Mouse (Mus musculus): ENCODE measurements at regions not wholly inside any gene's neighbourhood (a gene's known extent, or its start where the extent isn't known, plus 50 kb on each side); places are given as distances from the start of the nearest gene placed in this dataset.

DNA sequence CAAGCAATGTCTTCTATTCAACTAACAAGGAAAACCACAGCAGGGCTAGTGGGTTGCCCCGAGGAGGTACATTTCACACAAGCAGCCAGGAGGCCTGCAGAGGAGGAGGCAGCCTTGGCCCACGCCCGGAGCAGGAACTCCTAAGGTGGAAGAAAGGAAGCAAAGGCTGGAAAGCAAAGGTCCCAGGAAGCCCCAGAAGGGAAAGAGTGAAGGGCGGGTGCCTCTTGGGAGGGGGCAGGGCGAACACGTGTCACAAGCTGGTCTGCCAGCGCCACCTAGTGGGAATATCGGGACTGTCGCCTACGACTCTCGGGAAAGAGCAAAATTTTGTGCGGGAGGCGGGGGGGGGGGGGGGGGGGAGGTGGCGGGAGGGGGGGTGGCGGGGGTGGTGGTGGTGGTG lies 508.1 kb upstream of the Tmem132c start:
- peak; percentile 75 for DNase-seq (ENCODE audit: extremely low spot score)

- DNase-seq (ENCODE audit: extremely low spot score) = no peak
Measured at GRCm38 (mm10) chr5:126735733-126736132, 505.9 kb upstream of the Tmem132c start.

GRCm38 (mm10) chr5:126737681-126738080 lies 503.9 kb upstream of the Tmem132c start:
- no peak for DNase-seq (ENCODE audit: extremely low spot score)

DNA sequence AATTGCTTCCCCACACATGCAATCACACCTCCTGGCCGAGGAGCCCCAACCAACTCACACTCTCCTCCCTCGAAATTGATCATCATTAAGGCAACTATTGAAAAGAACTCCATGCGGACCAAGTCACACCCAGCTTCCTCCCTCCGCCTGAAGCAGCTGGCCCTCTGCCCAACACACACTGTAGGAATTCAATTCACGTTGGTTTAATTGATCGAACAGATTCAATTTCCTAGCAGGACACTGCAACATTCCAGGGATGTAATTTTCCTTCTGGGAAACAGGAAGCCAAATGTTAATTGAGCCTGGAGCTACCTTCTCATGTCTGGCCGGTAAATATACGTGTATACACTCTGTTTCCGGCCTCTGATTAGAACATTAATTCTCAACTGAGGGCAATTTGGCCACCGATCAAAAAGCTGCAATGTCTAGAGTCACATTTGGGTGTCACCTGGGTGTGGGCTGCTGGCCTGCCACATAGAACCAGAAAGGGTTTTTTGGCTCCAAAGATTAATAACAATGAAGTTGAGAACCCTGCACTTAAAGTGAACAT lies 500.7 kb upstream of the Tmem132c start:
- no peak for DNase-seq (ENCODE audit: extremely low spot score)

DNA sequence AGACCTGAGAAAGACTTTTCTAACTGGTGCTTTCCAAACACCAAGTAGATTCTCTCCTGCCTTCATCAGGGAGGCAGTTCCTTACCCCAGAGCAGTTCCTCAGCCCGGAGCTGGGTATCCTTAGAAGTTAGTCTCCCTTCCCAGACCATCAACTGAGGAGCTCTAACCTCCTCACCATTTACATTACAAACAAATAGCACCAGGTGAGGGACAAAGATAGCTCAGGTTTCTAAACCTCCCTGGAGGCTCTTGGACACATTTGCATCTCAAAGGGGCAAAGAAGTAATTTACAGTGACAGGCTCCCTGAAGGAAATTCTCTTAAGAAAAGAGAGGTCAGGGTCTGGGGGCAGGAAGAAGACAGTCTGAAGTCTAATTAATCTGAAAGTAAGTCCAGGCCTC lies 486.5 kb upstream of the Tmem132c start:
- no peak for DNase-seq (ENCODE audit: extremely low spot score)

DNA sequence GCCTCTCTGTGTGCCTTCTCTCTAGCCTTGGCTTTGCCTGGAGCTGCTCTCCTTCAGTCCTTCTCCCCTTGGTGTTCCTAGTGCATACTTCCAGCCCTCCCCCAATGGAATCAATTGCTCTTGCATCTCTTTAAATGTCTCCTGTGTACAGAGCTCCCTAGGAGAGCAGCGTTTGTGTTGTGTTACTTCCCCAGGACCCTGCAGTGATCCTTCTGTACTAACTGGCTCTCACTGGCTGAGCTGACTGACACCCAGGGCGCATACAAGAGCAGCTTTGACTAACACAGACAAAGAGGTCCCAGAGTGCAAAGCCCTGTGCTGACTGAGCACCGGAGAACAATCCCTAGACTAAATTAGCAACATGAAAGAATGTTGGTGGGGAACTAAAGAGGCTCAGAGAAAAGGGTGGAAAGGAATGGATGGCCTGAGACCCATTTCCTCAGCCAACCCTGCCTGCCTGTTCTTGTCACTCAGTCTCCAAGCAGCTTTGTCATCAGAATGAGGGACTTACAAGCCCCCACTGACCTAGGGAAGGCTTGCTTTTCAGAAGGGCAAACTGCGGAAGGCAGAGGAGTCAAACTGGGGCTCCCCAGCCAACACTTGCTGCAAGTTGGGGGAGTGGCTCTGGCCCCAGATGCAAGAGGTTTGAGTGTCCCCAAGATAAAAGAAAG lies 476.4 kb upstream of the Tmem132c start:
- DNase-seq (ENCODE audit: extremely low spot score) = peak; percentile 45

- DNase-seq (ENCODE audit: extremely low spot score) = no peak
Measured at GRCm38 (mm10) chr5:126769031-126769430, 472.6 kb upstream of the Tmem132c start.

GRCm38 (mm10) chr5:126787706-126788610 lies 453.6 kb upstream of the Tmem132c start:
- DNase-seq (ENCODE audit: extremely low spot score) = peak; percentile 70

DNA sequence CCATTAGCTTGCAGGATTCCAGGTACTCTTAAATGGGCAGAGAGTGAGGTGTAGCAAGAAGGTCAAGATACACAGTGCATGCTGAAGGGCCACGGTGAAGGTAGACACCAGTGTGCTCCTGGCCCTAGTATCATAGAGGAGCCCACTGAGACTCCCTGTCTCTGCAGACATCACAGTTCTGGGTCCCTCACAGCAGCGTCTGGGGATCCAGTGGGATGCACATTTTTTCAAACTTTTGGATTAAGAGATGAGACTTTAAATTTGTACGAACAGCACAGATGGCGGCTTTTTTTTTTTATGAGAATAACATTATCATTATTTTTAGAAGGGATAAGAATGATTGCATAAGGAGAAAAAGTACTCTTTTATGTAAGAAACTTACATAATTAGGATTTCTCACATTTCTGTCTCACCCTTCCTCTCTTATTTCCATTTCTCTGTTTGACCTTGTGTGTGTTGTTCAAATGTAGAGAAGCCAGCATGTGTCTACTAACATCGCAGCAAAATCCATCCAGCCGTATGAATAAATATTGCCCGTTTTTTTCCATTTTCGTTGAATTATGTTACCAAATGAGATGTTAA lies 441.8 kb upstream of the Tmem132c start:
- no peak for DNase-seq (ENCODE audit: extremely low spot score)

DNA sequence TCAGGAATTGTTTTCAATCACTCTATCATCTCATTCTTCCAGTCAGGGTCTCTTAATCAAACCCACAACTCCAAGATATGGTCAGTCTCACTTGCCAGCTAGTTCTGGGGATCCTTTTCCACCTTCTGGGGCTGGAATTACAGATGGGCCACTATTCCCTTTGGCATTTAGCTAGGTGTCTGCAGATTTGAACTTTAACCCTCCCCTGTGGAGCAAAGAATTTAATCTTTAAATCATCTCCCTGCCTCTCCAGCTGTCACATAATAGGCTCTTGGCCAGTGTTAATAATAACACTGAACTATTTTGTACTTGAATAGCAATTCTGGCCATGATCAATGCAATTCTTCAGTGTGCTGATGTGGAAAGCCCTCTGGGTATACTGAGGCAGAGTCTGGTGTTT lies 435.0 kb upstream of the Tmem132c start:
- DNase-seq (ENCODE audit: extremely low spot score) = no peak

DNA sequence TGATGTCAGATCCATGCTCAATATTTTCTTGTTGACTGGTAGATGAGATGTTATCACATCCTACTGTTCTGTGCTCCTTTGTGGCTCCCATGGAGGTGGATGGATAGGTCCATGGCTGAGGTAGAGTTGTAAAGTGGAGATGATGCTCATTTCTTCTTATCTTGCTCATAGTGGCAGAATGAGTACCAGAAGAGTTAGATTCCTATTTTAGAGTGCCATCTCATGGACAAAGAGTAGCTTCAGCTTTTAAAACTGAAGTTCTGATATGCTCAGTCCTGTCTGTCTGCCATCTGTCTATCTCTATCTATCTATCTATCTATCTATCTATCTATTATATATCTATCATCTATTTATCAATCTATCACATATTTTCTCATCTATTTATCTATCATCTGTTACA lies 425.5 kb upstream of the Tmem132c start:
- DNase-seq (ENCODE audit: extremely low spot score) = no peak

DNA sequence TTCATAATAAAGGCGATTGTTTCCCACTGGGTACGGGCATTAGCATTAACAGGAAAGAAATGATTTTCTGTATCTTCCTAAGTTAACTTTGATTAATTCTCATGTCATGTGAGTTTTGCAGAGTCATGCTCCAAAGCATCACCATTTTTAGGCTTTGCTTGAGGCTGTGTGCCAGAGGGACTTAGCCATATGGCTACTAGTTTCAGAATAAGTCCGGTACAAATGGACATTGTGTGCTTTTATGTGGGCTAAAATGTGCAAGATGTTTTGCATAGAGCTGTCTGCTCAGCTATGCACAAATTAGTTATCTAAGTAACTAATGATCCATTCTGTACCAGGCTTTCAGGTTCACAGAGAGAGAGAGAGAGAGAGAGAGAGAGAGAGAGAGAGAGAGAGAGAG lies 406.2 kb upstream of the Tmem132c start:
- no peak for DNase-seq (ENCODE audit: extremely low spot score)

DNA sequence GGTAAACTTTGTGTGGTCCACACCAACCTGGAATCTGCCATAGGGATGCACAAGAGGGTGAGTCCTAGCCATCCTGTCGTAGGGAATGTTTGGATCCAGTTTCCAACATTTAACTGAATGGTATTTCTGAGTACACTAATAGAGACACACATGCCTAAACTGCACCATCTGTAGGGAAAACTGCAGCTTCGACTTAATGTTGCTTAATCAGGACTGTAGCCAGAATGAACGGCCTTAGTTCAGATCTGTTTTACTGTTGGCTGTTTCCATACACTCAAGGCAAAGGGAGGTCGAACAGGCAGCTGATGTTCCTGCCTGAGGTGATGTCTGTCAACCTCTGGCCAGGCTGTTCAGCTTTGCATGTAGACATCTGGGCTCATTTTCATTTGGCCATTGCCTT lies 399.0 kb upstream of the Tmem132c start:
- DNase-seq (ENCODE audit: extremely low spot score) = no peak

DNA sequence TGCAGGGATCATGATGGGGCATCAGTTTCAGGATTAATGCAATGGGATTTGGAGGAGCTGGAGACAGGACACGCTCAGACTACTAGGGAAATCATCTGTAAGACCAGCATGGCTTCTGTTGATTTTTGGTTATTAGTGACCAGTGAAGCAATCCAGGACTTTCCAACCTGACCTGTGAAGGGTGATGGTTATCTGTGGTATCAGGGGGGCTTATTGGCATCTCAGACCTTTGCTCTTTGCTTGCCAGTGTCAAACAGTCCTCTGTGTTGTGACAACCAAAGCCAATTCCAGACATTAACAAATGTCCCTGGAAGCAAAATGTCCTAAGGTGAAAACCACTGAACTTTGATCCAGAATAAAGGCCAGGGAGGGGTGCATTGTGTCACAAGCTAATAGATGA lies 379.5 kb upstream of the Tmem132c start:
- DNase-seq (ENCODE audit: extremely low spot score) = no peak

DNA sequence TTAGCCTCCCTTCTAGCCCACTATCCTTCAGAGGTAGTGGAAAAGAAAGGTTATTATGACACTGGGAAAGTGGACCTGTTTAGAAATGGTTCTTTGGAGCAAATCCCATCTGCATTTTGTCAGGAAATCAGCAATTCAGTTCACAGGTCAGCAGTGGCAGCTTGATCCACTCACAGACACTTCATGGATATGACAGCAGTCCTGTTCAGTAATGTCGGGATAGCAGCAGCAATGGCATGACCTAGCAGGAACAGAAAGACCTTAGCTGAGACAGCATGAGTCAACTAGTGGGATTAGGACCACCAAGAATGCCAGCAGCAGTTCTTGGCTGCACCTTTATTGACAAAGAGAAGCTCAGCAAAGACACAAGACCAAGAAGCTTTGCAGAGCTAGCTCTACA lies 365.8 kb upstream of the Tmem132c start:
- no peak for DNase-seq (ENCODE audit: extremely low spot score)

- DNase-seq (ENCODE audit: extremely low spot score) = no peak
Measured at GRCm38 (mm10) chr5:126890710-126891109, 350.9 kb upstream of the Tmem132c start.

GRCm38 (mm10) chr5:126893063-126893462 lies 348.5 kb upstream of the Tmem132c start:
- DNase-seq (ENCODE audit: extremely low spot score) = no peak

DNA sequence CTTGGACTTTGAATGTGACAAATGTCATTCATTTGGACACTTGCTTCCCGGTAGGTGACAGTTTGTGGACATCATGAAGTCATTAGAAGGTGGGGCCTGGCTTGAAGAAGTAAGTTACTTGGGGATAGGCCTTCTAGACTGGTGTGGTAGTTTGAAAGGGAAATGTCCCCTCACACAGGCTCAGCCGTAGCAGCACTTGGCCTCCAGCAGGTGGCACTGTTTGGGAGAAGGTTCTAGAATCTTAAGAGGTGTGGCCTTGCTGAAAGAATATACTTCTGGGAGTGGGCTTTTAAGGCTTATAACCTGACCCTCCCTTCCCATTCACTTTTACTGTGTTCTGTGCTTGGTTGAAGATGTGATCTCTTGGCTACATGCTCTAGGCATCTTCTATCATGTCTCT lies 331.5 kb upstream of the Tmem132c start:
- no peak for DNase-seq (ENCODE audit: extremely low spot score)

DNA sequence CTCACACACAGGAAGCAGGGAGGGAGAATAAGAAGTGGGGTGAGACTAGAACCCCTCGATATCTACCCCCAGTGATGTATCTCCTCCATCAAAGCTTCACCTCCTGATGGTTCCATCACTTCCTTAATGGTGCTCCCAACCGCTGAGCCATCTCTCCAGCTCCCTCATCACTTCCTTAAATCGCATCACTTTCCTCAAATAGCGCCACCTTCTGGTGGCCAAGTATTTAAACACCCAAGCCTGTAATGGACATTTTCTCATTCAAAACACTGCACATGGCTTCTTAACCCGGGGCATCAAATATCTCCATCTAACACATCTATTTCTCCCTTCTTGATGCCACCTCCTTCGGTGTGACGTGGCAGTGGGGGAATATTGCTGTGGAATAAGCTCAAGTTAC lies 324.3 kb upstream of the Tmem132c start:
- DNase-seq (ENCODE audit: extremely low spot score) = no peak

- no peak for DNase-seq (ENCODE audit: extremely low spot score)
Measured at GRCm38 (mm10) chr5:126933466-126933865, 308.1 kb upstream of the Tmem132c start.

GRCm38 (mm10) chr5:126944861-126945260 lies 296.7 kb upstream of the Tmem132c start:
- no peak for DNase-seq (ENCODE audit: extremely low spot score)

- no peak for DNase-seq (ENCODE audit: extremely low spot score)
Measured at GRCm38 (mm10) chr5:126954189-126954588, 287.4 kb upstream of the Tmem132c start.

- no peak for DNase-seq (ENCODE audit: extremely low spot score)
Measured at GRCm38 (mm10) chr5:126954634-126955033, 287.0 kb upstream of the Tmem132c start.

Measured in embryo, embryonic 9.5 days (tissue).